Mouse (Mus musculus) heart, embryonic 11.5 days (tissue): ENCODE data around the gene Rhox8. TPM values are rescaled to one million over a fixed set of nuclear protein-coding genes. Genes with fewer than 3 reads are reported as not detected.
"Not testable (repeated sequence)": the region's sequence is repeated elsewhere in the genome, so short reads cannot be mapped to it uniquely, and the experiment has no call there.

Source experiments
- ATAC-seq: fragments of 200-750 bp; cut with Nextera tagmentation; replicated peaks from 2 replicates; pipeline ENCODE4 v1.8.0; 2017; ENCODE audit warnings: moderate library complexity; ENCODE audit not compliant: insufficient number of reproducible peaks, low FRiP score, low TSS enrichment
- H3K27ac ChIP-seq: fragments of 300-500 bp; sonication (generic); 2 replicates; pipeline ENCODE4 v1.5.1; 2014; ENCODE audit warnings: mild to moderate bottlenecking, low read depth, low read length
- H3K27me3 ChIP-seq: fragments of 300-500 bp; sonication (generic); 2 replicates; pipeline ENCODE4 v1.6.1; 2014; ENCODE audit warnings: mild to moderate bottlenecking, low read length, mixed read lengths; ENCODE audit not compliant: control insufficient read depth, insufficient read depth
- H3K36me3 ChIP-seq: fragments of 300-500 bp; sonication (generic); 2 replicates; pipeline ENCODE4 v1.6.1; 2014; ENCODE audit warnings: mild to moderate bottlenecking, low read length, moderate library complexity, mixed read lengths; ENCODE audit not compliant: control insufficient read depth, insufficient read depth
- H3K4me1 ChIP-seq: fragments of 300-500 bp; sonication (generic); 2 replicates; pipeline ENCODE4 v1.6.1; 2014; ENCODE audit warnings: low read length; ENCODE audit not compliant: control insufficient read depth, insufficient read depth
- H3K4me2 ChIP-seq: fragments of 300-500 bp; sonication (generic); 2 replicates; pipeline ENCODE4 v1.6.1; 2014; ENCODE audit warnings: mild to moderate bottlenecking, moderate library complexity
- H3K4me3 ChIP-seq: fragments of 300-500 bp; sonication (generic); 2 replicates; pipeline ENCODE4 v1.5.1; 2014; ENCODE audit warnings: low read depth, low read length
- H3K9ac ChIP-seq: fragments of 300-500 bp; sonication (generic); 2 replicates; pipeline ENCODE4 v1.6.1; 2014; ENCODE audit warnings: mild to moderate bottlenecking, low read depth, low read length, moderate library complexity
- H3K9me3 ChIP-seq: fragments of 300-500 bp; sonication (generic); replicated peaks from 2 replicates; pipeline ENCODE4 v1.6.1; 2016; ENCODE audit warnings: low read length; ENCODE audit not compliant: control insufficient read depth
- WGBS: fragments of 180-500 bp; shearing (Covaris S2); extraction: QIAGEN DNeasy Blood & Tissue Kit; methylation state at CpG from one replicate; pipeline ENCODE4 v1.1.7; 2014; ENCODE audit not compliant: insufficient replicate concordance; 5-methylcytosine and 5-hydroxymethylcytosine counted together
- polyA plus RNA-seq: library from polyadenylated mRNA; unstranded; fragments of >200 nt; fragmentation: Nextera tagmentation; extraction: Ambion mirVana; gene quantifications from 2 replicates; pipeline ENCODE4 v1.2.1, GENCODE M21; 2014

Gene Rhox8
- polyA plus RNA-seq: not detected in 2 replicates

DNA sequence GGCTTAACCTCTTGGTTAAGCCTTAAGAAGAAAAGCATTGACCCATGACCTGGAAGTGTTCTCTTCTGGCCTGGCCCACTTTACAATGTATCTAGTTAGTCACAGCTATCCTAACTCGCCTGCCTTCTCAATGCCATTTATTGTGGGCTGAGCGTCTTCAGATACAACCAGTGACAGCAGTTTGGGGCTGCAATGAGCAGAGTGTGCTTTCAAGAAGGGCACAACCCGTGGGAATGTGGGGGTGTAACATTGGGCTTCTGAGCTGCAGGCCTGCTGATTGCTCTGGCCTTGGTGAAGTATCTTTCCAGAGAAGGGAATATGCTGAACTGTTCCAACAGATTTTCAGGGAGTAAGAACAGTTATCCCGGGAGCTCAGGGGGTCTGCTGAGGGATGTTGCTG is at the start of gene Rhox8:
Gene Rhox8, minus strand, starts transcription at position 101 of the 400 bp plus-strand sequence.
- H3K9me3 ChIP-seq: no peaks in the 10 kb centered on the region

GRCm38 (mm10) chrX:37916311-37916710 is 37.6 kb upstream of the Rhox8 start:
- H3K27ac ChIP-seq: no peak overlapping the region
- H3K36me3 ChIP-seq: no peaks in the 10 kb centered on the region
- no peaks in the 10 kb centered on the region for H3K4me1 ChIP-seq
- H3K9ac ChIP-seq: no peak overlapping the region
- H3K9me3 ChIP-seq: no peaks in the 10 kb centered on the region
- WGBS: 51% methylated on average over 4 of the region's 4 CpGs
- H3K4me2 ChIP-seq: no peak overlapping the region
- no peaks in the 10 kb centered on the region for H3K27me3 ChIP-seq
- no peak overlapping the region for H3K4me3 ChIP-seq
- no peak for ATAC-seq

More for the DNA sequence above, at the start of gene Rhox8:
- H3K4me2 ChIP-seq: no peak within 1 kb of the TSS
- no peaks in the 10 kb centered on the region for H3K27me3 ChIP-seq
- no peak within 1 kb of the TSS for H3K9ac ChIP-seq
- H3K4me3 ChIP-seq: no peak within 1 kb of the TSS
- H3K4me1 ChIP-seq: no peaks in the 10 kb centered on the region
- no peak within 1 kb of the TSS for H3K27ac ChIP-seq
- no peak for ATAC-seq
- 62% methylated on average over 4 of the region's 4 CpGs for WGBS
- H3K36me3 ChIP-seq: no peaks in the 10 kb centered on the region

GRCm38 (mm10) chrX:37908581-37908980 is 29.8 kb upstream of the Rhox8 start:
- Histone ChIP-seq H3K27ac (no peak overlapping the region), H3K4me3 (no peak overlapping the region), H3K27me3 (no peaks in the 10 kb centered on the region), H3K4me1 (no peaks in the 10 kb centered on the region), H3K9me3 (no peaks in the 10 kb centered on the region), H3K36me3 (no peaks in the 10 kb centered on the region), H3K9ac (no peak overlapping the region), H3K4me2 (no peak overlapping the region)
- 51% methylated on average over 7 of the region's 7 CpGs for WGBS
- no peak for ATAC-seq

DNA sequence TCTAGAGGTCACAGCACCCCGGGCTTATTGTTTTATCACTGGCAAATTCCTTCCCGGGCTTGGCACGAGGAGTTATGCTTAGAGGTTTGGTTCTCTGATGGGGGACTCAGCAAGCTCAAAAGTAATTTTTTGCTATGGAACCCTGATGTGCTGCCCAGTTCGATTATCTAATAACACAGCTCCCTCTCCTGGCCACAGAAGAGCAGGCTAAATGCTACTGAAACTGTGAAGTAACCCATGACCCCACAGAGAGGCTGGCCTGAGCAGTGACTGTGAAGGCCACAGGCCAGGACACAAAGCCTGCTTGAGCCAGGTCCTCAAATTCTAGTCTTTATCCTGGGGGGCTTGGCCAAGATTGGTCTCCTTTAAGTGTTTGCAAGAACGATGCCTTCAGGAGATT is 25.0 kb upstream of the Rhox8 start:
- ATAC-seq: no peak
- no peaks in the 10 kb centered on the region for H3K36me3 ChIP-seq
- no peak overlapping the region for H3K4me3 ChIP-seq
- no peaks in the 10 kb centered on the region for H3K27me3 ChIP-seq
- 58% methylated on average over 5 of the region's 5 CpGs for WGBS
- H3K4me2 ChIP-seq: no peak overlapping the region
- H3K9me3 ChIP-seq: no peaks in the 10 kb centered on the region
- H3K9ac ChIP-seq: no peak overlapping the region
- no peak overlapping the region for H3K27ac ChIP-seq
- no peaks in the 10 kb centered on the region for H3K4me1 ChIP-seq

DNA sequence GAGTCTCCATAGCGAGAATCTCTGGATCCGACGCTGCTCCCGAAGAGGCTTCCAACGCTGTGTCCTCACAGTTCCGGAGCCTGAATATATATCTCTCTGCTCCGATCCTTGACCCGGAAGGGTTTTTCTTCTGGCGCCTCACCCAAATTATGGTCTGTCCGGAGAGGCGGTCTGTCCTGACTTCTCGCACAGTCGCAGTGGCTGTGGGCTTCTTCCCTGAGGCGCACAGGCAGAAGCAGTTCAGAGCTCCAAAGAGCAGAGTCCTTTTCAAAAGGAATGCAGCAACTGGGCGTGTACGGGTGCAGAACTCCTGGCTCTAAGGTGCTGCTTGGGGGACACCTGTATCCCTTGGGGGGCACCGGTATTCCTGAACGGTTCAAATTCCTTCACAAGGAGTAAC is 22.9 kb upstream of the Rhox8 start, which contains the start of gene Rhox9:
Gene Rhox9, minus strand, starts transcription at position 101 of the 400 bp plus-strand sequence.
- not testable (repeated sequence) for H3K9me3 ChIP-seq
- 87% methylated on average over 8 of the region's 18 CpGs for WGBS

GRCm38 (mm10) chrX:37897132-37897531 is 18.4 kb upstream of the Rhox8 start, which contains the start of gene Rhox7b:
Rhox7b (minus strand) TSS chrX:37897232.
- 59% methylated on average over 9 of the region's 9 CpGs for WGBS
- not testable (repeated sequence) for H3K4me2 ChIP-seq, H3K27ac ChIP-seq, H3K36me3 ChIP-seq, H3K4me3 ChIP-seq, ATAC-seq, H3K9me3 ChIP-seq, H3K9ac ChIP-seq, H3K4me1 ChIP-seq, H3K27me3 ChIP-seq

More for the DNA sequence above, 22.9 kb upstream of the Rhox8 start, which contains the start of gene Rhox9:
- not testable (repeated sequence) for H3K9ac ChIP-seq, ATAC-seq, H3K4me3 ChIP-seq, H3K4me1 ChIP-seq, H3K36me3 ChIP-seq, H3K27me3 ChIP-seq, H3K27ac ChIP-seq, H3K4me2 ChIP-seq

- no peak overlapping the region for H3K27ac ChIP-seq
- H3K4me2 ChIP-seq: no peak overlapping the region
- no peaks in the 10 kb centered on the region for H3K9me3 ChIP-seq
- no peaks in the 10 kb centered on the region for H3K36me3 ChIP-seq
- H3K4me1 ChIP-seq: no peaks in the 10 kb centered on the region
- H3K27me3 ChIP-seq: no peaks in the 10 kb centered on the region
- H3K4me3 ChIP-seq: no peak overlapping the region
- H3K9ac ChIP-seq: no peak overlapping the region
- ATAC-seq: no peak
- 89% methylated on average over 2 of the region's 2 CpGs for WGBS
Measured at GRCm38 (mm10) chrX:37871641-37872040, 7.1 kb downstream of the Rhox8 start.

DNA sequence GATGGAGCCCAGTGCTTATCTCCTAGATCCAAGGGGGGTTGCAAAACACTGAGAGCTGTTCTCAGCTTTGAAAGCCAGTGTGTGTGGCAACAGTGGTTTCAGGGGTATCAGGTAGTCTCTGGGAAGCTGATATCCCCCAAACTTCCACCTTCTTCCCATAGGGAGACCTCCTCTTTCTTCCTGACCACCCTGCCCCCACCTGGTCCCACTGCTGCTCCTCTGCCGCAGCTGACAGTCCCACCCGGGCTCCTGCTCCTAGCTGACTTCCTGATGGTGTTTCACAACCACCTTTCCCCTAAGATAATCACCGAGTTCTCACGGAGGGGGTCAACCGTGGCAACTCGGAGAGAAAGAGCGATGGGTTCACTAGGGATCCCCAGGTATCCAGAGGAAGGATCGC is 47.4 kb downstream of the Rhox8 start, which contains the start of gene Rhox7a:
Gene Rhox7a, plus strand, starts transcription at position 301 of the 400 bp plus-strand sequence.
- ATAC-seq, H3K4me2 ChIP-seq, H3K9me3 ChIP-seq, H3K27ac ChIP-seq, H3K27me3 ChIP-seq, H3K4me3 ChIP-seq, H3K36me3 ChIP-seq, H3K9ac ChIP-seq, H3K4me1 ChIP-seq: not testable (repeated sequence)
- WGBS: 64% methylated on average over 8 of the region's 8 CpGs

GRCm38 (mm10) chrX:37826610-37827009 is 52.1 kb downstream of the Rhox8 start, which contains the start of gene Rhox6:
Rhox6 (plus strand) TSS chrX:37826910.
- not testable (repeated sequence) for H3K9me3 ChIP-seq, H3K4me2 ChIP-seq, H3K36me3 ChIP-seq, H3K27me3 ChIP-seq, H3K27ac ChIP-seq, H3K4me3 ChIP-seq, H3K4me1 ChIP-seq, H3K9ac ChIP-seq, ATAC-seq
- 80% methylated on average over 4 of the region's 12 CpGs for WGBS
